Mouse (Mus musculus) heart, postnatal 0 days (tissue): ENCODE data around the gene Tex11.

Experiments
- CTCF ChIP-seq: IDR thresholded peaks from 2 replicates; pipeline ENCODE4 v1.5.1; 2016; ENCODE audit warnings: antibody characterized with exemption, control low read depth, low read depth
- EP300 ChIP-seq: IDR thresholded peaks from 2 replicates; pipeline ENCODE4 v1.6.1; 2016; ENCODE audit warnings: antibody characterized with exemption, low read depth

DNA sequence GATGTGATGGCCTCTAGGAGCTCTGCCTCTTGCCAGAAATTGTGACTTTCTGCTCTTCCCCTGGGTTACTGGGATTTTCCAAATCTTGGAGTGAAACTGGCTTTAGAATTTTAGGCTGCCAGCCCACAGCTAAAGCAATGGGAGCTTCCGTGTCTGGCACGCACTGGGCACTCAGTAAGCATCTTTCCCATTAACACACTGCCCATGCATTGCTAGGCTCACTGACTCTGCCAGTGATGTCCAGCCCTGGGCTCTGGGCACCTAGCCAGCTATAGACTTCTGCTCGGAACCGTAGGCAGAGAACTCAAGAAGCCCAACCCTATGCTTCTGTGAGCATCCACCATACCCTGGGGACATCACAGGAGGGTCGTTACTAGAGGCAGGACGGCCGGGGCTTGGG, 243.7 kb downstream of the Tex11 start:
- no peak for TF ChIP-seq EP300
- no peak for TF ChIP-seq CTCF
